Mouse (Mus musculus): ENCODE measurements around the gene Dpp4. TPM values are rescaled to one million over a fixed set of nuclear protein-coding genes. Genes with fewer than 3 reads are reported as not detected.

Gene Dpp4
- polyA plus RNA-seq, 1 experiment, result 2.9 TPM

DNA sequence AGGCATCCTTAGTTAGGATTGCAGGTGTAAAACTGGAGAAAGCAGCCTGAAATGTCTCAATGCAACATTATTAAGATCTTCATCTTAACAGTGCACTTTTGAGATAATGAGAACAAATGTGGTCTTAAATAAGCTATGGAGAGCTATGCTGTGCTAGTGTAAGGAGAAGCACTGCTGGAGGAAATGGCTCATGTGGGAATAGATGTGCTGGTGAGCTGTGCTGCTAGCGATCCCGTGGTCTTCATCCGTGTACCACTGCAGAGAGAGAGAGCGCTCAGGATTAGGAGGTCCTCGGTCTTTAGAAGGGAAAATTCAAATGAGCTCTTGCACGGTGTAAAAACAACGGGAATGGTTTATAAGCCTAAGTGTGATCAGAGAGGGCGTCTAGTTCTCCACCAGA, 79.6 kb downstream of the Dpp4 start:
- Histone ChIP-seq H3K27ac (ENCODE audit: insufficient read depth, low read length) (no peak overlapping the region), H3K4me1 (ENCODE audit: control insufficient read depth, insufficient read depth, low read length) (no peaks in the 10 kb centered on the region; the same call in 1 of the 2 replicates), H3K4me3 (ENCODE audit: insufficient read depth, low read length) (no peak overlapping the region)
- no peak for TF ChIP-seq CTCF (IDR thresholded peaks at IDR 0.05; ENCODE audit: extremely low read depth, insufficient read depth, low read length)
- TF ChIP-seq POLR2A (IDR thresholded peaks at IDR 0.05; ENCODE audit: extremely low read depth, insufficient read depth, low read length), result no peak

DNA sequence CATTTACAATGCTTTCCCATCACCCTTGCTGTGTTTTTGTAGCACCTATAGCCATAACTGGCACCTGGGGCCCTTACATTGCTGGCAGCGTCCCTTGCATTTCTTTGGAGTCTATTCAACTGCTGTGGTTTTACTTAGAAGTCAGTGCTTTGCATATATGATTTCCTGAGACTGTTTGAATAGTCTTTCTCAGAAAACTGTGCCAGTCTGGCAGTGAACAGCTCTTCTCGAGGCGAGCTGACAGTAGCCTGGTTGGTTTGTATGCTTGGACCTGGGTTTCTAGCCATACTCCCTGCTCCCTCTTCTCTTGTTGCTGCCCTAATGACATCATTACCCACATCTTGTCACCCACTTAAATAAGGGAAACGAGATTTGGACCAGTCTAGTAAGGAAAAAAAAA, 80.1 kb downstream of the Dpp4 start:
- no peaks in the 10 kb centered on the region; the same call in 1 of the 2 replicates for H3K4me1 ChIP-seq (ENCODE audit: control insufficient read depth, insufficient read depth, low read length)
- H3K4me3 ChIP-seq (ENCODE audit: insufficient read depth, low read length), result no peak overlapping the region
- H3K27ac ChIP-seq (ENCODE audit: insufficient read depth, low read length), result no peak overlapping the region
- TF ChIP-seq CTCF (IDR thresholded peaks at IDR 0.05; ENCODE audit: extremely low read depth, insufficient read depth, low read length), result no peak

DNA sequence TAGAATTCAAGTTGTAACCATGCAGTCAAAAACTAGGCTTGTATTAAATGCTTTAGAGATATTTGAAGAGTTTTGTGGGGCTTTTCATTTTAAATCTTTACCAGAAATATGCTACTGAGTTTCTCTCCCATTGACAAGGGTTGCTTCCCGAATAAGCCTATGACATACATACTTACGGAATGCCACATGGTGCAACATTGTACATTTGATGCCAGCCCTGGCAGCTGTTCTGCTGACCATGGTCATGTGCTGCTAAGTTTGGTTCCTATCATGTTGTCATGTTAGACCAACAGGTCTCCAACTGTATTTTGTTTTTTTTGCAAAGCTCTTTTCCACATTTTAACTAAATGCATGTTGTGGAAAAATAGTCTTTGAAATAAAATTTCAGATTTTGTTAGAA, 86.6 kb downstream of the Dpp4 start:
- TF ChIP-seq POLR2A (IDR thresholded peaks at IDR 0.05; ENCODE audit: extremely low read depth, insufficient read depth, low read length) (no peak), CTCF (IDR thresholded peaks at IDR 0.05; ENCODE audit: extremely low read depth, insufficient read depth, low read length) (no peak)
- no peak overlapping the region for H3K27ac ChIP-seq (ENCODE audit: insufficient read depth, low read length)
- no peaks in the 10 kb centered on the region for H3K4me1 ChIP-seq (ENCODE audit: control insufficient read depth, insufficient read depth, low read length)
- no peak overlapping the region for H3K4me3 ChIP-seq (ENCODE audit: insufficient read depth, low read length)

DNA sequence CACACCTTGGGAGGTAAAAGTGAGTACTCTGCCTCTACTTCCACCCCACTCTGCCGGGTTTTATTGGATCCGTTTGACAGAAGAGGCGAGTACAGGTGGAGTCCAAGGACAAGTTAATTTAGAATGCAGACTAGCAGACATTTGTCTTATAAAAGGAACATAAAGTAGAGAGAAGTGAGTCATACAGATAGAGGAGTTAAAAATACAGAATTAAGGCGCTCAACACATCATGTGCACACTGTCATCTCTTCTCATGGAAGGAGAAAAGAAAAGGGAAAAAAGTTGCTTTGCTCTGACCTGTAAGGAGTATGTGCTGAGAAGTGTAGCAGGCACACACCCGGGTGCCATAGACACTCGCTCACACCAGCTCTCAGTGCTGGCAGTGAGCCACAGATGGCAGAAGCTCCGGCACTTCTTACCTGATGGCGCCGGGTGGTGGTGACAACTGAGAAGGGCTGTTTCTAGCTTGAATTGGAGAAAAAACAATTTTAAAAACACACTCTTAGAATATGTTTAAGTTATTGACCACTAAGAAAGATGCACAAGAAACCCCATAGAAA, 88.9 kb downstream of the Dpp4 start:
- Histone ChIP-seq H3K4me3 (ENCODE audit: insufficient read depth, low read length) (no peak overlapping the region), H3K4me1 (ENCODE audit: control insufficient read depth, insufficient read depth, low read length) (no peaks in the 10 kb centered on the region), H3K27ac (ENCODE audit: insufficient read depth, low read length) (no peak overlapping the region)
- TF ChIP-seq POLR2A (IDR thresholded peaks at IDR 0.05; ENCODE audit: extremely low read depth, insufficient read depth, low read length), result no peak
- no peak for TF ChIP-seq CTCF (IDR thresholded peaks at IDR 0.05; ENCODE audit: extremely low read depth, insufficient read depth, low read length)

DNA sequence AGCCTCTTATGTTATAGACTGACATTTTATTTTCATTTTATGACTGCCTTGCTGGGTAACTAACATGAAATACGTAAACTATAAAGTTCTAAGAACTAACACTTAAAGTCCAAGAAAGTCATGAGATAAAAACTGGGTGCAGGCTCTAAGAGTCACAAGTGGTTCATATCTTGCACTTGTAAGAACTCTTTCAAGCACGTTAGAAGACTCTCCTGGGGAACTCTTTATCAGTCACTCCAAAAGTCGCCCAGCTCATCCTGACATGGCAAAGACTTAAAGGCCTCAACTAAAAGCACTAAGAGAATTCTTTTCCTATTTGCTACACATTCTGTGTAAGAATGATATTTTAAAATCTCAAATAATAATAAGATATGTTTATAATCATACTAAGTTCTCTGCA, 92.5 kb downstream of the Dpp4 start:
- Histone ChIP-seq H3K27ac (ENCODE audit: insufficient read depth, low read length) (no peak overlapping the region), H3K4me3 (ENCODE audit: insufficient read depth, low read length) (no peak overlapping the region), H3K4me1 (ENCODE audit: control insufficient read depth, insufficient read depth, low read length) (no peaks in the 10 kb centered on the region)
- no peak for TF ChIP-seq CTCF (IDR thresholded peaks at IDR 0.05; ENCODE audit: extremely low read depth, insufficient read depth, low read length)
- TF ChIP-seq POLR2A (IDR thresholded peaks at IDR 0.05; ENCODE audit: extremely low read depth, insufficient read depth, low read length), result no peak

DNA sequence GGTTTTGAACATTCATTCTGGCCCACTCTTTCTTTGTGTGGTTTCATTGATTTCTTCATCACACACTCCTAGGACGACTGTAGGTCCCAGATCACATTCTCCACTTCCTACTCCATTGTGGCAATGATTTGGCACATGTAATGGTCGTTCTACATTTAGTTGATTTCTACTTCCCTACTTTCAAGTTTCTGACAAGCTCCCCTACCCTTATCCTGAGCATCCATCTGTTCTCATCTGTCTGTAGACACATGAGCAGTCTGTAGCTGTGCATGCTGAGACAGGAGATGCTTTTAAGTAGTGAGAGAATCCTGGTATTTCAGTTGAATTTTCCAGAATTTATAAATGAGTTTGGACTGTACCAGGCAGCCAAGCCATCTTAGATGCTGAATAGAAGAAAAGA, 95.1 kb downstream of the Dpp4 start:
- Histone ChIP-seq H3K4me3 (ENCODE audit: insufficient read depth, low read length) (no peak overlapping the region), H3K27ac (ENCODE audit: insufficient read depth, low read length) (no peak overlapping the region), H3K4me1 (ENCODE audit: control insufficient read depth, insufficient read depth, low read length) (no peaks in the 10 kb centered on the region)
- TF ChIP-seq POLR2A (IDR thresholded peaks at IDR 0.05; ENCODE audit: extremely low read depth, insufficient read depth, low read length) (no peak), CTCF (IDR thresholded peaks at IDR 0.05; ENCODE audit: extremely low read depth, insufficient read depth, low read length) (no peak)

DNA sequence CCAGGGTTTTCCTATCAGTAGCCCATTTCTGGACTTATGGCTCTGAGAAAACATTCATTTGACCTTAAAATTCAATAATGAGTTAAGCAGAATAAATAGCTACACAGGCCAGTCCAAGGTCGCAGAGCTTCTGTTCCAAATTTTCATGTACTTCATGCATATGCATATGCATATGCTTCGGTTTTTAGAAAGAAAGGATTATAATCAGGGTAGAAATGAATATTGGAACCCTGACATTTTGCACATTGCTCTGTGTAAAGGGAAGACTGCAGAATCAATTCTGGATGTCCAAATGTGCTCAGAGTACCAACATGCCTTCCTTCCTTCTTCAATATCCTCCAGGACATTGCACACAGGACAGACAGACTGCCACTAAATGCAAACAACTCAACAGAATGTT, 104.6 kb downstream of the Dpp4 start:
- Histone ChIP-seq H3K4me3 (ENCODE audit: insufficient read depth, low read length) (no peak overlapping the region), H3K4me1 (ENCODE audit: control insufficient read depth, insufficient read depth, low read length) (peaks cover 4% of the 10 kb centered on the region), H3K27ac (ENCODE audit: insufficient read depth, low read length) (peak overlapping the region; percentile 65)
- TF ChIP-seq CTCF (IDR thresholded peaks at IDR 0.05; ENCODE audit: extremely low read depth, insufficient read depth, low read length) (no peak), POLR2A (IDR thresholded peaks at IDR 0.05; ENCODE audit: extremely low read depth, insufficient read depth, low read length) (no peak)

DNA sequence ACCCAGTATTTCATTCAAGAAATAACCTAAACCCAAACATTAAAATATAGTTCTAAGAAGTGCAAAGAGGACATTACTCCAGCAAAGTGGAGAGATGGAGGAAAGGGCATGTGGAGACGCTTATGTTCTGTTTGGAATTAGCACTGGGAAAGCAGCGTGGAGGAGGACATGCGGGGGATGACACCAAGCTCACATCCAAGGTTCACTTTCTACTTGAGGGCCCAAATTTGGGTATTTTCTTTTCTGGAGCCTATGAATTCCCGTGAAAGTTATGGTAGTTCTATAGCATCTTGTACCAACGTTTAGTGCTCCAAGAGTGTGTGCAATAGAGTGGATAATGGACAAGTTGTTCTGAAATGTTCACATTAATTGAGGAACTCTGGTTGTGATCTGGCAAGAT, 105.1 kb downstream of the Dpp4 start:
- H3K27ac ChIP-seq (ENCODE audit: insufficient read depth, low read length), result 0 out of 2 replicates have a peak overlapping the region, but pooled peaks have one; percentile 46
- no peak overlapping the region for H3K4me3 ChIP-seq (ENCODE audit: insufficient read depth, low read length)
- peaks cover 4% of the 10 kb centered on the region for H3K4me1 ChIP-seq (ENCODE audit: control insufficient read depth, insufficient read depth, low read length)
- no peak for TF ChIP-seq POLR2A (IDR thresholded peaks at IDR 0.05; ENCODE audit: extremely low read depth, insufficient read depth, low read length)
- no peak for TF ChIP-seq CTCF (IDR thresholded peaks at IDR 0.05; ENCODE audit: extremely low read depth, insufficient read depth, low read length)

DNA sequence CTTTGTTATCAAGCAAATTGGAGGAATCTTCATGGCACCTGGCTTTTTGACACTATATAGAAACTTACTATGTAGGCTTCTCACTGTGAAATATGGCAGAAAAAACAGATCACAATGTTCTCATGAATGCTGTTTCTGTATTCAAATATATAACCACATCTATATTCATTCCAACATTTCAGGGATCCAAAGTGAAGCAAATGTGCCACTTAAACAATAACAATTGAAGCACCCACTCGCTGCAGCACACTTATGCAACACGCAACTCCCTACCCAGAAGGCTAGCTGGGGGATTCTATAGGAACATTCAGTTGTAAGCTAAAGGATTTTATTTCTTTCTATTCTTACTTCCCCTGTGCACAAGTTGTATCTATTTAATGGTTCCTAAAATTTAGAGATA, 110.3 kb downstream of the Dpp4 start:
- H3K4me3 ChIP-seq (ENCODE audit: insufficient read depth, low read length), result no peak overlapping the region
- peaks cover 1% of the 10 kb centered on the region; the same call in 1 of the 2 replicates for H3K4me1 ChIP-seq (ENCODE audit: control insufficient read depth, insufficient read depth, low read length)
- TF ChIP-seq POLR2A (IDR thresholded peaks at IDR 0.05; ENCODE audit: extremely low read depth, insufficient read depth, low read length), result no peak
- no peak overlapping the region for H3K27ac ChIP-seq (ENCODE audit: insufficient read depth, low read length)

DNA sequence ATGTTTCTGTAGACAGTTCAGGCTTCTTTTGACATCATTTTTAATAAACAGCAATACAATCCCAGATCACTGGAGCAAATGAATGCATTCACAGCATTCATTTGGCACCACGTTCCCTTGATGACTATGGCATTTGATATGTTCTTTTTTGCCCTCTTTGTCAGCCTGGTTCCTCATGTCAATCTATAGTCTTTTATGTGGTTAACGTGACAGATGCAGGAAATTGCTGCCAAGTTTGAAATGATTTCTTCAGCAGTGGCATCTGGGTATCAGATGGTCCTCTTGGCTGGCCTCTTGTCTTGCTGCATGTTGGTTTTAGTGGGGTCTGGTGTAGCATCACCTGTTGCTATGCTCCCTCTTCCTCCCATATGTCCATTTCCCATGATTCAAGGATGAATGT, 118.2 kb downstream of the Dpp4 start:
- Histone ChIP-seq H3K4me1 (ENCODE audit: control insufficient read depth, insufficient read depth, low read length) (no peaks in the 10 kb centered on the region), H3K27ac (ENCODE audit: insufficient read depth, low read length) (no peak overlapping the region), H3K4me3 (ENCODE audit: insufficient read depth, low read length) (no peak overlapping the region)
- TF ChIP-seq CTCF (IDR thresholded peaks at IDR 0.05; ENCODE audit: extremely low read depth, insufficient read depth, low read length) (no peak), POLR2A (IDR thresholded peaks at IDR 0.05; ENCODE audit: extremely low read depth, insufficient read depth, low read length) (no peak)
